Mouse (Mus musculus) stomach, postnatal 0 days (tissue): ENCODE measurements around the gene Pwwp2b.
A peak's percentile ranks its signal among the peaks of the same experiment; 100 is the strongest.

Experiments
- CTCF ChIP-seq: IDR thresholded peaks from 2 replicates; pipeline ENCODE4 v1.5.1; 2016; ENCODE audit warnings: antibody characterized with exemption, low read depth, mild to moderate bottlenecking, moderate library complexity
- EP300 ChIP-seq: optimal IDR thresholded peaks from 2 replicates; pipeline ENCODE3; 2016; ENCODE audit warnings: antibody characterized with exemption

- peak; percentile 89 for TF ChIP-seq CTCF
- no peak for TF ChIP-seq EP300
Observed at GRCm38 (mm10) chr7:139200108-139200507, 48.2 kb upstream of the Pwwp2b start.
